Mouse (Mus musculus): ENCODE measurements at regions not wholly inside any gene's neighbourhood (a gene's known extent, or its start where the extent isn't known, plus 50 kb on each side); places are given as distances from the start of the nearest gene placed in this dataset.

GRCm38 (mm10) chr6:147832521-147832920 is 214.5 kb upstream of the Far2 start:
- DNase-seq: no peak

GRCm38 (mm10) chr6:147833501-147833900 is 213.6 kb upstream of the Far2 start:
- no peak for DNase-seq

DNA sequence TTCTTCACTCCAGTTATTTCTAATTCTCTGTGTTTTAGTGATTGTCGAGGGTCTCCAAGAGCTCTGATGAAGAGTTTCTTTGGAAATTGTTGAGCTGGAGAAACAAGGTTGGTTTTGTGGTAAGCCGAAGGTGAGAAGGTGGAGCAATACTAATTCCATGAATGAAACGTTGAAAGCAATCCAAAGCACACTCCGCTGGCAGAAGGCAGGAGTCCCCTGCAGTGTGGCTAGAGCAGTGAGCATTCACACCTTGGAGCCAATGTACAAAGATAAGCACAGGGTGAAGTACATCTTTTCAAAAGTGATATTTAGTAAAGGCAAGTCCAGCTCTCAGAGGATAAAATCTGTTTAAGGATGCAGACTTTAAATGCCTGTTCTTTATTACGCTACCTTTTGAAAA is 208.2 kb upstream of the Far2 start:
- no peak for DNase-seq

DNA sequence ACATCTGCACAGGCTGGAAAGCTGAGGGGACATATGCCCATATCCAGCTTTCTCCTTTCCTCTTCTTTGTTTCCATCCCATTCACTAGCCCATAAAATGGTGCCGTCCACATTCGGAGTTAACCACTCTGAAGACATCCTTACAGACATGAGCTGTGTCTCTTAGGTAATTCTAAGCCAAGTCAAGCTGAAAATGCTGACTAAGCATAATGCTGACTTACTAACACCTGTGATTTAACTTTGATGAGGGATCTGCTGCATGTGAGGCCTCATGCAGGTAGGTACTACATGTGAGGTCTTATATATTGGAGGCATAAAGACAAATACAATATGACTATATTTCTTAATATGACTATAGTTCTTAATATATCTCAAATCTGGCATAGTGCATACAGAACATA is 197.1 kb upstream of the Far2 start:
- no peak for DNase-seq

DNA sequence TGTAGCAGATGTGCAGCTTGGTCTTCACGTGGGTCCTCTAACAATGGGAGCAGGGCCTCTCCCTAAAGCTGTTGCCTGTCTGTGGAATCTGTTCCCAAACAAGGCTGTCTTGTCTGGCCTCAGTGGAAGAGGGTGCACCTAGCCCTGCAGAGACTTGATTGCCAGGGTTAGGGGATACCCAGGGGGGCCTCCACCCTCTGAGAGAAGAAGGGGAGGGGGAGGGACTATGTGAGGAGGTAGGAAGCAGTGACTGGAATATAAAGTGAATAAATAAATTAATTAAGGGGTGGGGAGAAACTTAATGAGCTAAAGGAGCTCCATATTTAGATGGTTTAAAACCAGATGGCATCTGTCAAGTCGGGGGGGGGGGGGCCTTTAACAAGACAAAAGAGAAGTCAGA is 185.9 kb upstream of the Far2 start:
- DNase-seq: no peak

DNA sequence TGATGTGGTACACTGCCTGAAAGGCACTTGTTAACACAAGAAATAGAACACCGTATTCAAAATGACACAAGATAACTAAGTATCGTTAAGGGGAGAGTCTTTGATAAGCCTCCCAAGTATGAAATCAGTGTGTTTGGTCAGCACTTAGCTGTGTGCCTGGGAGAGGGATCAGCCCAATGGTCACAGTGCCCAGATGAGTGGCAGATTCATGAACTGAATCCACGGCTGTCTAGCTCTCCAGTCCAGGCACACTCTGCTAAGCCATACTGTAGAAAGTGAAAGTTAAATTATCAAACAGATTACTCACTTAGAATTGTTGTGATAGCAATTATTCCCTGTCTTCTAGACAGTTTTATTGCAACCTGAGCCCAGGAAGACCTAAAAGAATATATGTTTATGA is 176.0 kb upstream of the Far2 start:
- DNase-seq: no peak

- no peak for DNase-seq
Measured at GRCm38 (mm10) chr6:147873173-147873572, 173.9 kb upstream of the Far2 start.

GRCm38 (mm10) chr6:147878485-147878884 is 168.6 kb upstream of the Far2 start:
- DNase-seq: no peak

- DNase-seq: no peak
Measured at GRCm38 (mm10) chr6:147885902-147886301, 161.2 kb upstream of the Far2 start.

DNA sequence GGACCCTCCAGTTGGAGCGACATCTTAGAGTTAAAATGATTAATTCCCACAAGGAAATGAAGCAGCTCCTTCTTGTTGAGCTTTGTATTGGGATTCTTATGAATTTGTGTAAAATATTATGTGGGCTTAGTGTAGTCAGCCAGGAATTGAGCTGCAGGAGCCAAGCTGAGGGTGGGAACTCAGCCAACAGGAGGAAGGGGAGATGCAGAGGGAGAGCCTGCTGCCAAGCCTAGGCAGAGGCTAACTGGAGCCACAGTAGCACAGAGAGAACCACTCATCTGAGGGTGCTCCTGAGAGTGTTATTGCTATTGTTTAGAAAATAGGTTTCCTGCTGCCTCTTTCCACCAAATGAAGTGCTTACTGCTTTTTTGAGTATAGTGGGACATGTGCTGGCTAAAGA is 127.4 kb upstream of the Far2 start:
- DNase-seq: no peak

GRCm38 (mm10) chr6:147921091-147921490 is 126.0 kb upstream of the Far2 start:
- no peak for DNase-seq

GRCm38 (mm10) chr6:147922506-147922905 is 124.6 kb upstream of the Far2 start:
- DNase-seq: no peak

- DNase-seq: no peak
Measured at GRCm38 (mm10) chr6:147923246-147923645, 123.8 kb upstream of the Far2 start.

DNA sequence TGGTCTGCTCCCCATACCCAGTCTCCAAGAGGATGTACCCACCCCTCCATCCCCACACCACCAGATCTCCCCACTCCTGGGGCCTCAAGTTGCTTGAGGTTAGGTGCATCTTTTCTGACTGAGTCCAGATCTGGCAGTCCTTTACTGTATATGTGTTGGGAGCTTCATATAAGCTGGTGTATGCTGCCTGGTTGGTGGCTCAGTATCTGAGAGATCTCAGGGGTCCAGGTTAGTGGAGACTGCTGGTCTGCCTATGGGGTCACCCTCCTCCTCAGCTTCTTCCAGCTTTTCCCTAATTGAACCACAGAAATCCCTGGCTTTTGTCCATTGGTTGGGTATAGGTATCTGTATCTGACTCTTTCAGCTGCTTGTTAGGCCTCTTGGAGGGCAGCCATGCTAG is 118.1 kb upstream of the Far2 start:
- DNase-seq: no peak

GRCm38 (mm10) chr6:147944020-147944419 is 103.0 kb upstream of the Far2 start:
- DNase-seq: no peak

DNA sequence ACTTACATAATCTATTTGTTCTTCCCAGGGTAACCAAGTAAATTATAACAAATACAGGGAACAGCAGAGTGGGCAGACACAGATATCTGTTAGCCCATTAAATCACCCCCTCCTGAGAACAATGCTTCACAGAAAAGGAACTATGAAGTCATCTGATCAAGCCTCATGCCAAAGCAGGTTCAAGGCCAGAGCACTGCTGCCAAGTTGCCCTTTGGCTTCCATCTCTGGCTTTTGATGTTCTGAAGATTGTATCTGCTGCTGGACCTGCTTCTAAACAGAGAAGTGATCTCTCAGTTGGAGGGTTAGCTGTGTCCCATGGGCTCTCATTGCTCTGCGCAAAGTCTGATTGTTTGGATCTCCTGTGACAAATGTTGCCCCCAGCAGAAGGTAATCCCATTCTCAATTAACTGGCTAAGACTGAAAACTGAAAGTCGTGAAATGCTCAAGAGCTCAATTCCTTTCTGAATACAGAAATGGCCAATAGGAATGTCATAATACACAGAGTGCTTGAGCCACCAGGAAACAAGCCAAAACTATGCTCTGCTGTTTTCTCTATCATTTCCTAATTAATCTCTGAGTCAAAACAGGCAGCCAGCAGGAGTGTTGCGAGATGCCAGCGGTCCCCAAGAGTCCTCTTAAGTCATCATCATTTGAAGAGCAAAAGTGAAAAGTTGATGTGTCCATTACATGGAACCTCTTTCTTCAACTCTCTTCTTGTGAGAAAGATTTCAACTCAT is 102.0 kb upstream of the Far2 start:
- no peak for DNase-seq

GRCm38 (mm10) chr6:147947997-147948396 is 99.1 kb upstream of the Far2 start:
- DNase-seq: no peak

- no peak for DNase-seq
Measured at GRCm38 (mm10) chr6:147951642-147952041, 95.4 kb upstream of the Far2 start.

GRCm38 (mm10) chr6:147953058-147953679 is 93.9 kb upstream of the Far2 start:
- DNase-seq: no peak

- no peak for DNase-seq
Measured at GRCm38 (mm10) chr6:147953753-147954152, 93.3 kb upstream of the Far2 start.

- no peak for DNase-seq
Measured at GRCm38 (mm10) chr6:147954253-147954652, 92.8 kb upstream of the Far2 start.

GRCm38 (mm10) chr6:147954967-147955830 is 91.9 kb upstream of the Far2 start:
- no peak for DNase-seq

DNA sequence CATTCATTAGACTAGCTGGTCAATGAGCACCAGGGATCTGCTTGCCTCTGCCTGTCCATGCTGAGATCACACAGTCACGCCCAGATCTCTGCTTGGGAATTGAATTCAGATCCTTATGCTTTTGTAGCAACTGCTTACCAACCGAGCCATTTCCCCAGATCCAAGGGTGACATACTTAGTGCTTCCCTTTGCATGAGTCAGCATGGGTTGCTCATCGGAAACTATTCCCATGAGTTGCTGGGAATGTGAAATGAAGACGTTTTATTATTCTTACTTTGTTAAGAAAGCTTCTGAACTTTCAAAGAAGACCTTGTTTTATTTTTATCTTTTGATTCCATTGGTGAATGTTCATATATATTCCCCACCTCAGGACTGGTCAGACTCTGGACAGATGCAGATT is 82.3 kb upstream of the Far2 start:
- no peak for DNase-seq

- no peak for DNase-seq
Measured at GRCm38 (mm10) chr6:147970162-147970608, 76.9 kb upstream of the Far2 start.

All from right cerebral cortex, postnatal 25 days (tissue).